Mouse (Mus musculus) c-Kit-positive CD71-negative TER-119-negative erythroid progenitor cells, embryonic 14.5 days (primary cell): ENCODE results near the gene Slc25a33.
A peak's percentile ranks its signal among the peaks of the same experiment; 100 is the strongest.
"Not testable (repeated sequence)": the region's sequence is repeated elsewhere in the genome, so short reads cannot be mapped to it uniquely, and the experiment has no call there.

Source experiments
- DNase-seq: peaks from one replicate; pipeline ENCODE4 v3.0.0-alpha.2; 2013; ENCODE audit warnings: low read depth

Gene Slc25a33

GRCm38 (mm10) chr4:149774094-149774470 is at the start of gene Slc25a33:
Gene Slc25a33 (minus strand): TSS chr4:149774277.
- peak; percentile 79 for DNase-seq

GRCm38 (mm10) chr4:149822586-149823196 is 48.6 kb upstream of the Slc25a33 start:
- DNase-seq: no peak

GRCm38 (mm10) chr4:149822126-149822525 is 48.0 kb upstream of the Slc25a33 start:
- no peak for DNase-seq

- no peak for DNase-seq
Observed at GRCm38 (mm10) chr4:149820569-149820968, 46.5 kb upstream of the Slc25a33 start.

GRCm38 (mm10) chr4:149819195-149819594 is 45.1 kb upstream of the Slc25a33 start:
- no peak for DNase-seq

- DNase-seq: no peak
Observed at GRCm38 (mm10) chr4:149816598-149816997, 42.5 kb upstream of the Slc25a33 start.

- DNase-seq: no peak
Observed at GRCm38 (mm10) chr4:149815586-149815985, 41.5 kb upstream of the Slc25a33 start.

- no peak for DNase-seq
Observed at GRCm38 (mm10) chr4:149813409-149814184, 39.5 kb upstream of the Slc25a33 start.

- DNase-seq: not testable (repeated sequence)
Observed at GRCm38 (mm10) chr4:149810372-149810771, 36.3 kb upstream of the Slc25a33 start.

GRCm38 (mm10) chr4:149808584-149809227 is 34.6 kb upstream of the Slc25a33 start:
- no peak for DNase-seq

- no peak for DNase-seq
Observed at GRCm38 (mm10) chr4:149808060-149808567, 34.0 kb upstream of the Slc25a33 start.

GRCm38 (mm10) chr4:149806699-149807381 is 32.8 kb upstream of the Slc25a33 start:
- DNase-seq: peak; percentile 90

- no peak for DNase-seq
Observed at GRCm38 (mm10) chr4:149802269-149802668, 28.2 kb upstream of the Slc25a33 start.

GRCm38 (mm10) chr4:149800576-149800975 is 26.5 kb upstream of the Slc25a33 start:
- DNase-seq: no peak

- no peak for DNase-seq
Observed at GRCm38 (mm10) chr4:149800172-149800464, 26.0 kb upstream of the Slc25a33 start.

- DNase-seq: no peak
Observed at GRCm38 (mm10) chr4:149799346-149800171, 25.5 kb upstream of the Slc25a33 start.

- no peak for DNase-seq
Observed at GRCm38 (mm10) chr4:149798684-149799309, 24.7 kb upstream of the Slc25a33 start.

- no peak for DNase-seq
Observed at GRCm38 (mm10) chr4:149798116-149798515, 24.0 kb upstream of the Slc25a33 start.

- DNase-seq: no peak
Observed at GRCm38 (mm10) chr4:149797220-149797610, 23.1 kb upstream of the Slc25a33 start.

GRCm38 (mm10) chr4:149796567-149797219 is 22.6 kb upstream of the Slc25a33 start:
- no peak for DNase-seq
